Mouse (Mus musculus): ENCODE data around the gene Nell1. TPM values are rescaled to one million over a fixed set of nuclear protein-coding genes. Genes with fewer than 3 reads are reported as not detected.

The Nell1 gene
- total RNA-seq, 2 experiments from 2014 or later = not detected

GRCm38 (mm10) chr7:50035187-50036153 lies 60.8 kb downstream of the Nell1 start:
- no peak for ATAC-seq (replicated peaks; ENCODE audit: poor library complexity, severe bottlenecking)

GRCm38 (mm10) chr7:50041112-50041511 lies 66.4 kb downstream of the Nell1 start:
- no peak for ATAC-seq (replicated peaks; ENCODE audit: poor library complexity, severe bottlenecking)

GRCm38 (mm10) chr7:50050144-50050543 lies 75.5 kb downstream of the Nell1 start:
- ATAC-seq (replicated peaks; ENCODE audit: poor library complexity, severe bottlenecking) = no peak

GRCm38 (mm10) chr7:50053704-50054103 lies 79.0 kb downstream of the Nell1 start:
- no peak for ATAC-seq (replicated peaks; ENCODE audit: poor library complexity, severe bottlenecking)

- ATAC-seq (replicated peaks; ENCODE audit: poor library complexity, severe bottlenecking) = no peak
These were observed 119.8 kb downstream of the Nell1 start for GRCm38 (mm10) chr7:50094461-50094860.

GRCm38 (mm10) chr7:50105612-50106321 lies 131.1 kb downstream of the Nell1 start:
- ATAC-seq (replicated peaks; ENCODE audit: poor library complexity, severe bottlenecking) = no peak

- ATAC-seq (replicated peaks; ENCODE audit: poor library complexity, severe bottlenecking) = no peak
These were observed 132.6 kb downstream of the Nell1 start for GRCm38 (mm10) chr7:50107261-50107660.

GRCm38 (mm10) chr7:50118348-50118747 lies 143.7 kb downstream of the Nell1 start:
- ATAC-seq (replicated peaks; ENCODE audit: poor library complexity, severe bottlenecking) = no peak

GRCm38 (mm10) chr7:50137706-50138105 lies 163.0 kb downstream of the Nell1 start:
- no peak for ATAC-seq (replicated peaks; ENCODE audit: poor library complexity, severe bottlenecking)

GRCm38 (mm10) chr7:50149326-50149725 lies 174.7 kb downstream of the Nell1 start:
- no peak for ATAC-seq (replicated peaks; ENCODE audit: poor library complexity, severe bottlenecking)

- ATAC-seq (replicated peaks; ENCODE audit: poor library complexity, severe bottlenecking) = no peak
These were observed 176.2 kb downstream of the Nell1 start for GRCm38 (mm10) chr7:50150838-50151237.

- ATAC-seq (replicated peaks; ENCODE audit: poor library complexity, severe bottlenecking) = no peak
These were observed 179.0 kb downstream of the Nell1 start for GRCm38 (mm10) chr7:50153618-50154017.

GRCm38 (mm10) chr7:50162602-50163001 lies 187.9 kb downstream of the Nell1 start:
- no peak for ATAC-seq (replicated peaks; ENCODE audit: poor library complexity, severe bottlenecking)

- no peak for ATAC-seq (replicated peaks; ENCODE audit: poor library complexity, severe bottlenecking)
These were observed 194.1 kb downstream of the Nell1 start for GRCm38 (mm10) chr7:50168778-50169177.

- no peak for ATAC-seq (replicated peaks; ENCODE audit: poor library complexity, severe bottlenecking)
These were observed 211.6 kb downstream of the Nell1 start for GRCm38 (mm10) chr7:50186306-50186705.

GRCm38 (mm10) chr7:50193955-50194354 lies 219.3 kb downstream of the Nell1 start:
- no peak for ATAC-seq (replicated peaks; ENCODE audit: poor library complexity, severe bottlenecking)

- ATAC-seq (replicated peaks; ENCODE audit: poor library complexity, severe bottlenecking) = no peak
These were observed 220.5 kb downstream of the Nell1 start for GRCm38 (mm10) chr7:50195080-50195611.

- no peak for ATAC-seq (replicated peaks; ENCODE audit: poor library complexity, severe bottlenecking)
These were observed 230.6 kb downstream of the Nell1 start for GRCm38 (mm10) chr7:50205268-50205667.

- no peak for ATAC-seq (replicated peaks; ENCODE audit: poor library complexity, severe bottlenecking)
These were observed 236.1 kb downstream of the Nell1 start for GRCm38 (mm10) chr7:50210678-50211251.

GRCm38 (mm10) chr7:50221849-50222248 lies 247.2 kb downstream of the Nell1 start:
- no peak for ATAC-seq (replicated peaks; ENCODE audit: poor library complexity, severe bottlenecking)

GRCm38 (mm10) chr7:50226621-50227020 lies 252.0 kb downstream of the Nell1 start:
- ATAC-seq (replicated peaks; ENCODE audit: poor library complexity, severe bottlenecking) = no peak
